Mouse (Mus musculus) limb, embryonic 12.5 days (tissue): ENCODE measurements around the gene Nppb. TPM values are rescaled to one million over a fixed set of nuclear protein-coding genes. Genes with fewer than 3 reads are reported as not detected.

Experiments used
- ATAC-seq: fragments of 200-750 bp; cut with Nextera tagmentation; 2 replicates; pipeline ENCODE4 v1.8.0; 2017; ENCODE audit warnings: low read depth, moderate TSS enrichment; ENCODE audit not compliant: insufficient number of reproducible peaks, insufficient read depth, low FRiP score, low TSS enrichment
- H3K27ac ChIP-seq: fragments of 300-500 bp; sonication (generic); 2 replicates; pipeline ENCODE4 v1.5.1; 2016; ENCODE audit warnings: mild to moderate bottlenecking, moderate library complexity
- H3K27me3 ChIP-seq: fragments of 300-500 bp; sonication (generic); 2 replicates; pipeline ENCODE4 v1.6.1; 2016; ENCODE audit warnings: mild to moderate bottlenecking, moderate library complexity
- H3K36me3 ChIP-seq: fragments of 300-500 bp; sonication (generic); 2 replicates; pipeline ENCODE4 v1.6.1; 2016; ENCODE audit warnings: mild to moderate bottlenecking, moderate library complexity
- H3K4me1 ChIP-seq: fragments of 300-500 bp; sonication (generic); replicated peaks from 2 replicates; pipeline ENCODE4 v1.6.1; 2016
- H3K4me2 ChIP-seq: fragments of 300-500 bp; sonication (generic); 2 replicates; pipeline ENCODE4 v1.6.1; 2016; ENCODE audit warnings: mild to moderate bottlenecking, moderate library complexity
- H3K4me3 ChIP-seq: fragments of 300-500 bp; sonication (generic); replicated peaks from 2 replicates; pipeline ENCODE4 v1.5.1; 2016; ENCODE audit warnings: mild to moderate bottlenecking
- H3K9ac ChIP-seq: fragments of 300-500 bp; sonication (generic); replicated peaks from 2 replicates; pipeline ENCODE4 v1.6.1; 2016; ENCODE audit warnings: mild to moderate bottlenecking, moderate library complexity
- H3K9me3 ChIP-seq: fragments of 300-500 bp; sonication (generic); 2 replicates; pipeline ENCODE4 v1.6.1; 2016; ENCODE audit warnings: mild to moderate bottlenecking, moderate library complexity
- WGBS: fragments of 180-500 bp; shearing (Covaris S2); methylation state at CpG from one replicate; pipeline ENCODE4 v1.1.7; 2016; 5-methylcytosine and 5-hydroxymethylcytosine counted together
- polyA plus RNA-seq: library from polyadenylated mRNA; unstranded; fragments of >200 nt; fragmentation: Nextera tagmentation; extraction: Ambion mirVana; gene quantifications from 2 replicates; pipeline ENCODE4 v1.2.1, GENCODE M21; 2016

Nppb gene
- polyA plus RNA-seq: 0.28 TPM in 1 of 2 replicates, not detected in the other

DNA sequence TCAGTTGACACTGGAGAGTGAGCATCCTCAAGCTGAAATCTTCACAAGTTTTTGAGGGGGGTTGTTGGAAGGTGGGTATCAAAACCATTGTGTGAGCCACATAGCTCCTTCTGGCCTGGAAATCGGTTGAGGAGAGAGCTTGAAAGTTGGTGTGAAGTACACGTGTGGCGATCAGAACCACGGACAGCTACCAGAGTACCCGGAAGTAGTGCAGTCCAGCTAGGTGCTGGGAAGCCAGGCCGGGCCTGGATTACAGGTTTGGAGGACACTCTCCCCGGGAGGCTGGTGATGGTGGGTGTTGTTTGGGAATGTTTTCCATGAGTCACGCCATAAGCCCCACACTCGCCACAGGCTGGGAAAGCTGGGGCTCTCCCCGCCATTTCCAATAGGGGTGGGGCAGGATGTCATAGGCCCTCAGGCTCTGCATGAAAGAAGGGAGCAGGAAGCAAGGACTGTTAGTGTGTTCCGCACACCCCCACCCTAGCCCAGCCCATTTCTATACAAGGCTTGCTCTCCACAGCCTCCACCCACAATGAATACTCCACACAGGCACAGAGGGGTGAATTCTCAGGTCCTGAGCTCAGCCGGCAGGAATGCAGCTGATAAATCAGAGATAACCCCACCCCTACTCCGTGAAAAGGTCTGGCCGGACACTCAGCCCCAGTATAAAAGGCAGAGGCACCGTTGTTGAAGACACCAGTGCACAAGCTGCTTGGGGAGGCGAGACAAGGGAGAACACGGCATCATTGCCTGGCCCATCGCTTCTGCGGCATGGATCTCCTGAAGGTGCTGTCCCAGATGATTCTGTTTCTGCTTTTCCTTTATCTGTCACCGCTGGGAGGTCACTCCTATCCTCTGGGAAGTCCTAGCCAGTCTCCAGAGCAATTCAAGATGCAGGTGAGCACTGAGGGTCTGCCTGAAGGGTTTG is at the start of gene Nppb:
Nppb (plus strand) TSS at position 584 of the 928 bp plus-strand sequence.
- 39% methylated on average over 20 of the region's 20 CpGs for WGBS
- no peak within 1 kb of the TSS for H3K4me3 ChIP-seq
- H3K9ac ChIP-seq: no peak within 1 kb of the TSS
- no peaks in the 10 kb centered on the region for H3K9me3 ChIP-seq
- ATAC-seq: no peak
- no peak within 1 kb of the TSS for H3K4me2 ChIP-seq
- no peaks in the 10 kb centered on the region for H3K27me3 ChIP-seq
- H3K27ac ChIP-seq: no peak within 1 kb of the TSS
- no peaks in the 10 kb centered on the region for H3K4me1 ChIP-seq
- H3K36me3 ChIP-seq: no peaks in the 10 kb centered on the region

DNA sequence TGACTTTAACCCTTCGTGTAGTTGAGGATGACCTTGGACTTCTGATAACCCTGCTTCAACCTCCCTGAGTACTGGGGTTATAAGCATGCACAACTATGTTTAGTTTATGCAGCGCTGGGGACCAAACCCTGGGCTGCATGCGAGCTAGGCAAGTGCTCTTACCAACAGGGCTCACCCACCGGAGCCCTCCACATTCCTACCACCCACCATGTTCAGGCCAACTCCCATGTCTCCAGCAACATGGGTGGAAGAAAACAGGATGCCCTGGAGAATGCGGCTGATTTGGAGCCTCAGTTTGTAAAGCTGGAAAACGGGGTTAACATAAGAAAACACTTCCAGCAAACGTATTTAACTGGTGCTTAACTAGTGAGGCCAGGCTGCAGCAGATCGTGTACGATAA is 49.7 kb upstream of the Nppb start:
- H3K9ac ChIP-seq: peak overlapping the region; percentile 85
- H3K4me1 ChIP-seq: peaks cover 50% of the 10 kb centered on the region
- no peaks in the 10 kb centered on the region for H3K9me3 ChIP-seq
- 26% methylated on average over 9 of the region's 9 CpGs for WGBS
- peaks cover 8% of the 10 kb centered on the region for H3K36me3 ChIP-seq
- no peaks in the 10 kb centered on the region for H3K27me3 ChIP-seq
- H3K4me2 ChIP-seq: peak overlapping the region; percentile 75
- H3K4me3 ChIP-seq: peak overlapping the region; percentile 75
- H3K27ac ChIP-seq: peak overlapping the region; percentile 90
- ATAC-seq: no peak

DNA sequence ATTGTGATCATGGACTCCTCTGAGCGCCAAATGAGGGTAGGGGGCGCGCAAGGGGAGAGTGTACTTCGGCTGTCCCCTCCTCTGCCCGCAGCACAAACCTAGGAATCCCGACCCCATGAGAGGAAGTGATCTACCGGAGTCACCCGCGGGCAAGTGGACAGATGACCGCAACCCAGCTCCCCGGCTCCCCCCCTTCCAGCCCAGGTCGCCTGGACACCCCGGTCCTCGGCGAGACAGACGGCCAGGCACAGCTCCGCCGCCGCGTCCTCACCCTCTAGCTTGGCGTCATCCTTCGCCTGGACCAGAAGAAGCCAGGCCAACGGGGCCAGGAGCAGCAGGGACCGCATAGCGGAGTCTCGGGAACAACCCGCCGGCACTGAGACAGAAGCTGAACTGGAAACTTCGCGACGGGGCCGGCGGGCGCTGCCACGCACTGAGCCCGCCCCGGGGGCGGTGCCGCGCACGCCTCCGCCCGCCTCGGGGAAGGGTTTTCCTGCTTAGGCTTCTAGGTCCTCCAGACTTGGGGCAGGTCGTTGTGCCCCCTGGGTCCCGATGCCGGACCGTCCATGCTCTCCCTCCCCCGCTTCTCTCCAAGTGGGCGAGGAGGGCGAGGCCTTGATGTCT is 49.1 kb upstream of the Nppb start, which contains the start of gene Plod1:
Plod1 (minus strand) TSS at position 437 of the 624 bp plus-strand sequence.
- Histone ChIP-seq H3K4me1 (peaks cover 52% of the 10 kb centered on the region), H3K27me3 (no peaks in the 10 kb centered on the region)
- WGBS: under 1% methylated on average over 51 of the region's 51 CpGs

DNA sequence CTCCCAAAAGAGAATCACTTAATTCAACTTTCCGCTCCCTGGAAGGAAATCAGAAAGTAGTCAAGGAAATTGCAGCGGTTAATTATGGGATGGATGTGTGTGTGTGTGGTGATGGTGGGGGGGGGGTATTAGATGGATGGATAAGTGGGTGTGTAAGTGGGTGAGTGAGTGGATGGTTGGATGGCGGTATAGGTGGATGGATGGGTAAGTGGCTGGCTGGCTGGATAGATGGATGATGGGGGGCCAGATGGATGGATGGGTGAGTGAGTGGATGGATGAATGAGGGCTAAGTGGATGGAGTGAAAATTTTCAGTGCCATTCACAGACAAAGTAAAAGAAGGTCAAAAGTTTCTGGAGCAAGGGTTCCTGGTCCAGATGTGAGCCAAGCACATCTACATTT is 48.6 kb upstream of the Nppb start:
- no peak for ATAC-seq
- H3K4me1 ChIP-seq: peaks cover 57% of the 10 kb centered on the region
- no peaks in the 10 kb centered on the region; the same call in 1 of the 2 replicates for H3K36me3 ChIP-seq
- H3K9ac ChIP-seq: peak overlapping the region; percentile 85
- peak overlapping the region; percentile 75 for H3K4me3 ChIP-seq
- no peaks in the 10 kb centered on the region for H3K27me3 ChIP-seq
- peak overlapping the region; percentile 75 for H3K4me2 ChIP-seq
- WGBS: 51% methylated on average over 3 of the region's 3 CpGs
- peak overlapping the region; percentile 90 for H3K27ac ChIP-seq
- no peaks in the 10 kb centered on the region for H3K9me3 ChIP-seq

More for the DNA sequence above, 49.1 kb upstream of the Nppb start, which contains the start of gene Plod1:
- Histone ChIP-seq H3K4me2 (peak within 1 kb of the TSS; percentile 75), H3K4me3 (peak within 1 kb of the TSS; percentile 75), H3K9me3 (no peaks in the 10 kb centered on the region), H3K27ac (peak within 1 kb of the TSS; percentile 90), H3K36me3 (peaks cover 3% of the 10 kb centered on the region), H3K9ac (peak within 1 kb of the TSS; percentile 85)
- ATAC-seq: peak; percentile 49

DNA sequence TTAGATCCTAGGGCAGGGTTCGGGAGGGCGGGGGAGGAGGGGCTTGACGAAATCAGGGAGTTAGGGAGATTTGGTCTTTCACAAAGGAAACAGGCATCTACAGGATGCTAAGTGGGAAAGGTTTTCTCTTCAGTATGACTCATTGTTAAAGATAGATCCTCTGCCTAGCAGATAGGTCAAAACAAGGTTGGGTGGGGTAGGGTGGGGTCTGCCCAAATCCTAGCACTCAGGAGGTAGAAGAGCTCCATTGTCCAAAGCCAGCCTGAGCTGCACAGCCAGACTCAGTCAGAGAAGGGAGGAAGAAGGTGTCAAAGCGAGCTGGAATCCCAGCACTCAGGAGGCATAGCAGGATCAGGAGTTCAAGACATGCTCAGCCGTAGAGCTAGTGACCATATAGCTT is 48.1 kb upstream of the Nppb start:
- H3K9ac ChIP-seq: no peak overlapping the region
- 74% methylated on average over 5 of the region's 5 CpGs for whole genome bisulfite sequencing
- no peak overlapping the region for H3K4me2 ChIP-seq
- no peak overlapping the region for H3K4me3 ChIP-seq
- no peak overlapping the region for H3K27ac ChIP-seq
- H3K36me3 ChIP-seq: no peaks in the 10 kb centered on the region; the same call in 1 of the 2 replicates
- no peak for ATAC-seq
- H3K27me3 ChIP-seq: no peaks in the 10 kb centered on the region
- no peaks in the 10 kb centered on the region for H3K9me3 ChIP-seq
- peaks cover 62% of the 10 kb centered on the region for H3K4me1 ChIP-seq

DNA sequence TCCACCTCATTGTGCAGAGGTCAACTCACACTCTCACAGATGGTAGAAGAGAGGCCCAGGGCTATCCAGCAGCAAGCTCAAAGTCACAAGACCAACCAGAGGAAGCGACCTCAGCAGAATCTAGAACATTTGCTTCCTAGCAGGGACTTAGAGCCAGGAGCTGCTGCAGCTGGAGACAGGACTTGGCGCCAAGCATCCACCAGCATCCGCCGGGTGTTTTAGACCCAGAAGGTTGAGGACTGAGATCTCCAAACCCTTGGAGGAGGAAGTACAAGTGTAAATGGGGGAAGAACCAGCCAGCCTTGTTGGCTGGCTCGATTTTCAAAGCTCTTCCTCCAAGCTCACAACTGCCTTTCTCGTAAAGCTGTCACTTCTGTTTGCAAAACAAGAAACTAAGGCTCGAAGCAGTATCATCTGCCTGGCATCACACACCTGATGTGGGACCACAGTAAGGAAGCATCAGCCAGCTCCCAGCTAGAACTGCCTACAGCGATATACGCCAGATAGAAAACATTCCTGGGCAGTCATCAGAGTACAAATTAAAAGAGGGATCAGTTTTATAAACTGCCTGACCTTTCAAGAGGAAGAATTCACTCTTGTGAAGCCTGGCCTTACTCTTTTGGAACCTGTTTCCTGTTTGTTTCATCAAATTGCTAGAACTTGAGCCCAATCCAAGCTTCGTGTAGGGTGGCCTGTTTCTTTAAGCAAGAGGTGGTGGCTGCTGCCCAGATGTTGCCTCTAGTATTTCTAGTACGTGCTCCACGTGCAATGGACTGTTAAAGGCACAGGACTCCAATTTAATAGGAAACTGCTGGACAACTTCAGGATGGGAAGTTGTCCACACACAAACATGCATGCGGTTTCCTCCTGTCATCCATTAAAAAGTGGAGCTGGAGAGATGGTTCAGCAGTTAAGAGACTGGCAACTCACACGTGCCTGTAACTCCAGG is 47.2 kb upstream of the Nppb start:
- H3K36me3 ChIP-seq: peaks cover 7% of the 10 kb centered on the region; the same call in 1 of the 2 replicates
- H3K4me3 ChIP-seq: no peak overlapping the region
- no peak overlapping the region for H3K9ac ChIP-seq
- H3K9me3 ChIP-seq: no peaks in the 10 kb centered on the region
- no peaks in the 10 kb centered on the region for H3K27me3 ChIP-seq
- peaks cover 68% of the 10 kb centered on the region for H3K4me1 ChIP-seq
- 38% methylated on average over 14 of the region's 14 CpGs for WGBS
- no peak overlapping the region for H3K4me2 ChIP-seq
- peak overlapping the region; percentile 89 for H3K27ac ChIP-seq
- no peak for ATAC-seq

DNA sequence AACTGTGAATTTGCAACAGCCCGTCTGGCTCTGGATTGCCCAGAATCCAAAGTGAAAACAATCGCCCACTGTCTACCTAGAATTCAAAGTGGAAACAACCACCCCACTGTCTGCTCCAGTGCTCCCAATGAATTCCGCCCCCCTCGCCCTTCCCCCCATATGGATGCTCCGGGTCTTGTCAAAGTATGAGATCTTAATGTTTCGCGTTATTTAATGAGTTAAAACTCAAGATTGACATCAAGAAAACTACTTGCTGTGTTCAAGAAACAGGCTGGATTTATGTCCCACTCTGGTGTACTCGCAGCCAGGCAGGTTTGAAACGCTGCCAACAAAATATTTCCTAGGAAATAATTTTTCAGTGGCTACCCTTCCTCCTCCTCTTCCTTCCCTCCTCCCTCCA is 45.5 kb upstream of the Nppb start:
- Histone ChIP-seq H3K9me3 (no peaks in the 10 kb centered on the region), H3K4me1 (peaks cover 53% of the 10 kb centered on the region), H3K27ac (peak overlapping the region; percentile 89), H3K4me3 (0 out of 2 replicates have a peak overlapping the region, but pooled peaks have one; percentile 99), H3K4me2 (peak overlapping the region; percentile 100), H3K27me3 (no peaks in the 10 kb centered on the region), H3K36me3 (peaks cover 23% of the 10 kb centered on the region), H3K9ac (no peak overlapping the region)
- no peak for ATAC-seq
- WGBS: 58% methylated on average over 9 of the region's 9 CpGs

DNA sequence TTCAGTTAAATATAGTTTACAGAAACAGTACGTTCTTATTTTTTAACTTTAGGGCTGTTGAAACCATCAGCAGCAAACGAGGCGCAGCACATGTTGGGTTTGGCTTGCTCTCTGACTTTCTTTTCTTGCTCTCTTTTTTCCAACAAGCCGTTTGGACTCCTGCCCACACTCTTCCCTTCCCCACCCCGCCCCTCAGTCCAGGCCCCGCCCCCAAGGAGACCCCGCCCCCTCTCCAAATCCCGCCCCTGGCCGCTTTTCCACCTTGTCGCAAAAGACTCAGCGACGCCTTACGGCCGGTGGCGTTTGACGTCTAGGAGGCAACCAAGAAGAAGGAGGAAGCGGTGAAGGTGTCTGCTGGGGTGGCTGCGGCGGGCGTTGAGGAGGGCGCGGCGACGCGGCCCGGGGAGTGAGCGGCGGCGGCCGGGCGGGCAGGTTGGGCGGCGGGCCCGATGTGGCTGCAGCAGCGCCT is 45.0 kb upstream of the Nppb start, which contains the start of gene 2510039O18Rik:
2510039O18Rik (plus strand) TSS at position 320 of the 469 bp plus-strand sequence.
- H3K9ac ChIP-seq: peak within 1 kb of the TSS; percentile 91
- H3K9me3 ChIP-seq: no peaks in the 10 kb centered on the region
- peaks cover 48% of the 10 kb centered on the region for H3K4me1 ChIP-seq
- H3K4me3 ChIP-seq: peak within 1 kb of the TSS; percentile 99
- ATAC-seq: peak; percentile 29; the same call in 1 of the 2 replicates
- peak within 1 kb of the TSS; percentile 89 for H3K27ac ChIP-seq
- WGBS: 3% methylated on average over 25 of the region's 35 CpGs
- peak within 1 kb of the TSS; percentile 100 for H3K4me2 ChIP-seq
- H3K36me3 ChIP-seq: peaks cover 28% of the 10 kb centered on the region
- no peaks in the 10 kb centered on the region for H3K27me3 ChIP-seq

DNA sequence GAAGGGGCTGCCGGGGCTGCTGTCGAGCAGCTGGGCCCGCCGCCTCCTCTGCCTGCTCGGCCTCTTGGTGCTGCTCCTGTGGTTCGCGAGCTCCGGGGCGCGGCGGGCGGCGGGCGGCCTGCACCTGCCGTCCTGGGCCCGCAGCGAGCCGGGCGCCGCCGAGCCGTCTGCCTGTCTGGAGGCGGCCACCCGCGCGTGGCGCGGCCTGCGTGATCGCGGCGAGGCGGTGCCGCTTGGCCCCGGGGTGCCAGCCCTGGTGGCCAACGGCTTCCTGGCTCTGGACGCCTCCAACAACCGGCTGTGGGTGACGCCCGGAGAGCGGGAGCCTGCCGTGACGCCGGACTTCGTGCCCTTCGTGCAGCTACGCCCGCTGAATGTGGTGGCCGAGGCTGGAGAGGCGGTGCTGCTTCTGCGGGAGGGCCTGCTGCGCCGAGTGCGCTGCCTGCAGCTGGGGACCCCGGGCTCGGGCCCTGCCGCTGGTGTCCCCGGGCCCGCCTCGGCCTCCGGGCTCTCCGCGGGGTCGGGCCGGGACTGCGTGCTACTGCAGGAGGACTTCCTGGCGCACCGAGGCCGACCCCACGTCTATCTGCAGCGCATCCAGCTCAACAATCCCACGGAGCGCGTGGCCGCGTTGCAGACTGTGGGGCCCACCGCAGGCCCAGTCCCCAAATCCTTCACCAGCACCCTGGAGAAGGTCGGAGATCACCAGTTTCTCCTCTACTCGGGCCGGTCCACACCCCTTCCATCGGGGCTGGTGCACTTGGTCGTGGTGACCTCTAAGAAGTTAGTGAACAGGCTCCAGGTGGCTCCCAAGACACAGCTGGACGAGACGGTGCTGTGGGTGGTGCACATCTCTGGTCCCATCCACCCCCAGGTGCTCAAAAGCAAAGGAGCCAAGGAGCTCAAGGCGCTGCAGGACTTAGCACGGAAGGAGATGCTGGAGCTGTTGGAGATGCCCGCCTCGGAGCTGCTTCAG is 44.3 kb upstream of the Nppb start:
- peak; percentile 22; the same call in 1 of the 2 replicates for ATAC-seq
- Histone ChIP-seq H3K27me3 (no peaks in the 10 kb centered on the region), H3K9ac (peak overlapping the region; percentile 91), H3K4me2 (peak overlapping the region; percentile 100), H3K9me3 (no peaks in the 10 kb centered on the region), H3K4me1 (peaks cover 45% of the 10 kb centered on the region), H3K4me3 (peak overlapping the region; percentile 99), H3K36me3 (peaks cover 36% of the 10 kb centered on the region), H3K27ac (peak overlapping the region; percentile 50; the same call in 1 of the 2 replicates)
- 7% methylated on average over 74 of the region's 88 CpGs for WGBS
